Mouse (Mus musculus) monocyte, adult 2 months (primary cell): ENCODE results near the gene Tnrc6a.
A peak's percentile ranks its signal among the peaks of the same experiment; 100 is the strongest.
"Not testable (repeated sequence)": the region's sequence is repeated elsewhere in the genome, so short reads cannot be mapped to it uniquely, and the experiment has no call there.

Experiments
- DNase-seq, 2 experiments: peaks; one replicate each; pipeline ENCODE4 v3.0.0; 2022; ENCODE audit warnings: low spot score in 2 of 2, low read depth in 1 of 2

Gene Tnrc6a

DNA sequence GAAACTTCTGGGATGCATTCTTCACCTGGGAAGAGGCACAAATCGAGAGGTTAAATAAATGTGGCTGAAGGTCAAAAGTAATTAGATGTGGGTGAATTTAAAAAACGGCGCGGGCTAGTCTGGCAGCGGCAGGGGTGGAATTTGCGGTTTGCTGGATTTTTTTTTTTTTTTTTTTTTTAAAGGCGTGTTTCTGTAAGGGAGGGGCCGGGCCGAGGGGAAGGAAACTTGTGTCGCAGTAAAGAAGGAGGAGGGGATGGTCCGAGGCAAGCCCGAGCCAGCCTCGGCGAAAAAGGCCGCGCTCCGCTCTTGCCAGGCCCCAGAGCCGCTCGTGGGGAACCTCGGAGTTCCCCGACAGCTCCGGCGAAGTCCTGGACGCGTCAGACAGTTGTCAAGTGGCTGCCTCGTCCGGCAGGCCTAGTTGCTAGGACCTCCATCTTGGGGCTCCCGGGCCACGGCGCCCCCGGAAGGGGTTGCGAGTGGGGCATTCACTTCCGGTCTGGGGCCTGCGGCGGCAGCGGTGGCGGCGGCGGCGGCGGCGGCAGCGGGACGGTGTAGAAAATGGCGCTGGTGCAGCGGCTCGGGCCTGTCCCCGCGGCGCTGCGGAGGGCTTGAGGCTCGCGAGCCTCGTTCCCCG is at the start of gene Tnrc6a:
TSS of gene Tnrc6a (plus strand) at position 221 of the 634 bp plus-strand sequence.
- DNase-seq, result peak; percentile 85 to 93

GRCm38 (mm10) chr7:123082236-123082635 is 41.4 kb upstream of the Tnrc6a start:
- DNase-seq, result no peak

GRCm38 (mm10) chr7:123083441-123084123 is 40.1 kb upstream of the Tnrc6a start:
- DNase-seq, result no peak

DNA sequence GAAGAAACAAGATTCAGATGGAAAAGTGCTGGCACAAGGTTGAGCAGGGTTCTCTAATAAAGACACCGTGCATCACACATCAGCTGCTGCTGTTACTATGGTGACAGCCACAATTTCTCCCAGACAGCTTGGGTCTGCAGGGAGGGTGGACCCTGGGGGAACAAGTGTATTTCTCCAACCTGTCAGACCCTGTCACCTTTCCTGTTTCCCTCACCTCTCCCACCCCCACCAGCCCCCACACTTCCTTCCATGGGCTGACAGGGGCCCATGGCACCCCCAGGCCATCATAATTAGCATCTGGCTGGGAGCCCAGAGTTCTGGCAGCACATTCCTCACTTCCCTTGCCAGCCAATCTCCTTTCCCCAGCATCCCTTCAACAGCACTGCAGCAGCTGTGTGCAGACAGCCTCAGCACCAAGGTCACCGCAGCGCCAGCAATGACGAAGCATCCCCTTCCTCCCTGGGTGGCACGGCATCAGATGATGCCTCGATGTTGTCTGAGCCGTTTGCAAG is 39.4 kb upstream of the Tnrc6a start:
- no peak for DNase-seq

GRCm38 (mm10) chr7:123084708-123085107 is 39.0 kb upstream of the Tnrc6a start:
- DNase-seq, result no peak

DNA sequence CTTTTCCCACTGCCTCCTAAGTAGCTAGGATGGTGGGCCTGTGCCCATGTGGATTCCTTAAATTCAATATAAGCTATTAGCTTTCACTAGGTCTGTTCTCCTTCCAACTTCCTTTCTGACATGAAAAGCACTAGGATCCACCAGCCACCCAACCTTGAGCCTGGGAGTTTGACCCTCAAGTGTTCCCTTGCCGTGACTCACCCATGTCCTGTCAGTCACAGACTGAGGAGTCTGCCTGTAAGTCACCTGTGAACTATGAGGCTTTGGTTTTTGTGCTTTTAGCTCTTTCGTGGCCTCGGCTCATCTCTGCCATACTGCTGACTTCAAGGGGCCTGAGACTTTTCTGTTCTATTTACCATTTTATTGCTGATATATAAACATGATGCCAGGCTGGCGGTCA is 34.8 kb upstream of the Tnrc6a start:
- DNase-seq, result no peak

DNA sequence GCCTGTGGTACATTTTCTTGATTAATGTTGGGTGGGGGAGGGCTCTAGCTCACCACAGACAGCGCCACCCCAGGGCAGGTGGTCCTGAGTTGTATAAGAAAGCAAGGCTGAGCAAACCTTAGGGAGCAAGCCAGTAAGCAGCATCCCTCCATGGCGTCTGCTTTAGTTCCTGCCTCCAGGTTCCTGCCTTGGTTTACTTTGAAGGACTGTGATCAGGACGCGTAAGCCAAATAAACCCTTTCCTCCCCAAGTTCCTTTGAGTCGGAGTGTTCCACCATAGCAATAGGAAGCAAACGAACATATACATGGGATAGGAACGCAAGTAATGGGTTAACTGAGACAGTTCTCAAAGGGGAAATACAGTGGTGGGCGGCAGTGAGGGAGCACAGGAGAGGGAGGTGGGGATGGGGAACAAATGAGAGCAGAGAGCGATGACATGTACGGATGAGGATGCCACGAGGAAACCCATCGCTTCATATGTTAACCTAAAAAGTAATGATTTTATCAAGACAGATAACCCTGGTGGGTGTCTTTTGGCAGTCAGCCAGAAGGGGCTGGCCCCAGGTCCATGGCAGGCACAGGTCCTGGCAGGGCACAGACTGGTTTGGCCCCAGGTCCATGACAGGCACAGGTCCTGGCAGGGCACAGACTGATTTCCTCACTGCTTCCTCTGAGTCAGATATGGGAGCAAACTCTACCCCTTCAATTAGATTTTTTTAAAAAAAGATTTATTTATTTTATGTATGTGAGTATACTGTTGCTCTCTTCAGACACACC is 27.2 kb upstream of the Tnrc6a start:
- DNase-seq, result no peak

DNA sequence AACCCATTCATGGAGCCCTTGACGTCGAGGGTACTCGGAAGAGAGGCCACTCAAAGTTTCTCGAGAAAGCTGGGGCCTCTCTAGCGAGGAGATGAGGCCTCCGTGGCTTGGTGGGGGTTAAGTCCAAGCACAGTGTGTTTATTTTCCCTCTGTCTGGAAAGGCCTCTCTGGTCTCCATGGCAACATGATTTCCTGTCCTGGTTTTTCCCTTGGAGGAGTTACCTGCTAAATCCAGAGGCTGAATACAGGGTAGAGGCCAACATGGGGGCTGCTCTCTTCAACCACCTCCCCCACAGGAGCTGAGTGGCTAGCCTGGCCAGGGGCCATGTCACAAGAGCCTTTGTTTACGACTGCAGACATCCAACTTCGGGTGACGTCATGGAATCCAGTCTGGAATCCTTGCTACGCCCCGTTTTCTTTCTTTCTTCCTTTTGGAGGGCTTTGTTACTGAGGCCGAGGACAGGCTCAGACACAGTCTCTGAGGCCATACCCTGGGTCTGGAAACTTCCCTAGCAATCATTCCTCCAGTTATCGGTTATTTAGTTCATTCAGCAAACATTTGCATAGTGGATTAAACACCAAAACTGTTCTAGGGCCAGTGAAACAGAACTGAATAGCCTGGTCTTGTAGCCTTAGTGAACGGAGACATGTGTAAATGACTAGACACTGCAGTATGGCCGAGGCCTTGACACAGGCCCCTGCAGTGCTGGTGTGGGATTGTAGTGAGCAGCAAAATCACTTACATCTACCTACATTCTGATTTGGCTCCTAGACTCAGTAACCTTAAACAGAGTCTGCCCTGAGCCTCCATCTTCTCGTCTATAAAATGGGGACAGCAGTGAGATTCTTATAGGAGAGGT is 25.6 kb upstream of the Tnrc6a start:
- no peak for DNase-seq

- no peak for DNase-seq
These were observed 22.4 kb upstream of the Tnrc6a start for GRCm38 (mm10) chr7:123101295-123101694.

- DNase-seq, result not testable (repeated sequence)
These were observed 18.3 kb upstream of the Tnrc6a start for GRCm38 (mm10) chr7:123105381-123105780.

DNA sequence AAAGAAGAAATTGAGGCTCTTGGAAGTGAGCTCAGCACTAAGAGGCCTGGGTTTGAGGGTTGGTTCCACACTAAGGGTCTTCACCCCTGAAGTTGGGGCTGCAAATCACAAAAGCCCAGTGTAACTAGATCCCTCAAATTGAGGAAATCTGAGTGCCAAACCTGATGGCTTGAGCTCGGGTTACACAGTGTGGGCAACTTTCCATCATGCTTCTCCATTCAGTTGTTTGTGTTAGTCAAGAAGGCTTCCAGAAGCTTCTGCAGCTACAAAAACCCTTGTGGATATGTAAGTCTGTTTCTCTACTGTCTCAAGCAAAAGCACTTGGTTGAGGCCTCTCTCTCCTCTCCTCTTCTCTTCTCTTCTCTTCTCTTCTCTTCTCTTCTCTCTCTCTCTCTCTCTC is 17.8 kb upstream of the Tnrc6a start:
- DNase-seq, result no peak

GRCm38 (mm10) chr7:123106326-123106725 is 17.4 kb upstream of the Tnrc6a start:
- no peak for DNase-seq

DNA sequence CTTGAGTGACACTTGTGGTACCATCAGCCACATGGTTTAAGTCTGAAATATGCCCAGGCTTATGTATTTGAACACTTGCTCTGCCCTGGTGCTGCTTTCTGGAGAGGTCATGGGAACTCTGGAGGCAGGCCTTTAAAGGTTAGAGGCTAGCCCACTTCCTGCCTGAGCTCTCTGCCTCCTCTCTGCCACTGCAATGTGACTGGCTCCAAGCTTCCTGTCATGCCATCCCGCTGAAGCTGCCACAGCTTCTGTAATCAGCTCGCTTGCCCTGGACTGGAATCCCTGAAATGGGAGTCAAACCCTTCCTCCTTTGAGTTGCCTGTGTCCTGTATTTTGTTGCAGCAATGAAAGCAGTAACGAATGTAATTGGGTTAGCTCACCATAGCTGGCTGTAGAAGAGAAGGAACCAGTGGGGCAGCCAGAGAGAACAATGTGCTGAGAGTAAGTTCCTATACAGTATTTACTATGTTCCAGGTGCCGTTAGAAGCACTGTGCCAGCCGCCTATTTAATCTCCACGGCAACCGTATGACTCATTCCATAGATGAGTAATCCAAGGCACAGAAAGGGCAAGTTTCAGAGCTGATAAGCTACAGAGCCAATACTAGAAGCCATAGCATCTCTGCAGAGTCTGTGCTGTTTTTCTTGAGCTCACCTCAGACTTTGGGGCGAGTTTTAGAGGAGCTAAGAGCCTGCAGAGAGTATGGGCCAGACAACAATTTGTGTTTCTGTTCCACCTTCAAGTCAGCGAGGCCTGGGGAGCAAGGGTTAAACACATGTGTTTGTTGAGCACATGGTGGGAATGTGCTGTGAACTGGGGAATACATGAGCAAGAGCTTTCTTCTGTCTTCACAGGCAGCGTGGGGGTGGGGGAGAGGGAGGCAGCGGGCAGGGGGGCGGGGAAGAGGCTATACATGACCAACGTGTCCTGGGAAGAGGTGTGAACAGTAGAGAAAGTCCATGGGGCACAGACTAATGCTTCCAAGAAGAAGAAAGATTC is 15.3 kb upstream of the Tnrc6a start:
- DNase-seq, result no peak

DNA sequence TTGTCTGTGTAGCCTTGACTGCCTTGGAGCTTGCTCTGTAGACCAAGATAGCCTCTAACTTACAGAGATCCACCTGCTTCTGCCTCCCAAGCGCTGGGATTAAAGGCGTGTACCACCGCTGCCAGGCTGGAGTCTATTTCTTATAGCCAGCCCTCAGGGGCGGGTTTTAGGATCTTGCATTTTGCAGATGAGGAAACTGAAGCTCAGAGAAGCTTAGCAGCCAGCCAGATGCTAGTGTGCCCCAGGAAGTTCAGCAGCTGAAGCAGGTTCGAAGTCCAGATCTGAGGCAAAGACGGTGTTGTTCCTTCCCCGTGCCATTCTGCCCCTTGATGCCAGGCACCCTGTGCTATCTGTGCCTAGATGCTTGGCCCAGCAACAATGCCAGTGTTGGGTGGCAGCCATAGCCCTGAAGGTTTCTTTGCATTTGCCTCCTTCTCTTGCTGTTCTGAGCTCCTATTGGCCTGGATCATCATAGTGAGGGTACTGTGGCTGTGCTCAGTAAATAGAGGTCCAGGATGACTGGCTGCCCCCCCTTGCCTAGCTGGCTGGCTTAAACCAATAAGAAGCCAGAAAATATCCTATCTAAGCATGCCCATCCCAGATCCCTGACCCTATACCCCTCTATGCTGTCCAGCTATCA is 14.2 kb upstream of the Tnrc6a start:
- DNase-seq, result no peak

DNA sequence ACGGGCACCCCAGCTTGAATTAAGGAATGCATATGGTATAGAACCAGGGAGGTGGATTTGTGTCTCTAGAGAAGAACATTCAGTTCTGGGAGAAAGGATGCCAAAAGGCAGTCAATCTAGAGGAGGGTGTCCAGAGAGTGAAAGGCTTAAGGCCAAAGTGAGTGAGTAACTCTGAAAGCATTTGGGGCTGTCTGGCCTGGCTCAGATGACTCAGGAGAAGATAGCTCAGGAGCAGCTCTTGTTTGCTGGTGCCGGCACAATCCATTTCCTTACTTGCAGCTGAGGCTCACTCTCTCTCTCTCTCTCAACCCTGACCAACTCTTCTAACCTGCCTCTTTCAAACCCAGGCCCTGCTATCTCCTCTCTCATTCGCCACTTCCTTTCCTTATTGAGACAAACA is 13.6 kb upstream of the Tnrc6a start:
- no peak for DNase-seq

DNA sequence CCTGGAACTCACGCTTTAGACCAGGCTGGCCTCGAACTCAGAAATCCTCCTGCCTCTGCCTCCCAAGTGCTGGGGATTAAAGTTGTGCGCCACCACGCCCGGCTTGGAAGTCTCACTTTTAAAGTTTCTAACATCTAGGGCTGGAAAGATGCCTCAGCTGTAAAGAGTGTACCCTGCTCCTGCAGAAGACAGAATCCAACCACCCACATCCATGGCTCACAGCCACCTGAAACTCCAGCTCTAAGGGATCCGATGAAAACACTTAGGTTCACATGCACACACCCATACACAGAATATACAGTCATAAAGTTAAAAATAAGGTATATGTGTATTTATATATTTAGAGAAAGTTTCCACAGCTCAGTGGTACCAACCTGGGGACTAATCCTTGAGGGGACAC is 10.1 kb upstream of the Tnrc6a start:
- no peak for DNase-seq

DNA sequence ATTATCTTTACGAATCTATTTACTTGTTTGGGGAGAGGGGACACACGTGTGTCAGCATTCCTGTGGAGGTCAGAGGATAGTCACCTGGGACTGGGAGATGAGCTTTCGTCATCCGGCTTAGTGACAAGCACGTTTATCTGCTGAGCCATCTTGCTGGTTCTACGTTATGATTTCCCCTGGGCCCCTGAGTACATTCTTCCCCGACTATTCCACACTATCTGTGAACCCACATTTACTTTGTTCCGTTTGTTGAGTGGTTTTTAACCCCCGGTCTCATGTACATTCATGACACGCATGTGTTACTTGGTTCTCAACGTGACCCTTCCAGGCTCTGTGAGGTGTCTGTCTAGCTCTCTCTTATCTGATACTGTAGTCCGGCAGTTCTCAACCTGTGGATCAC is 6.9 kb upstream of the Tnrc6a start:
- no peak for DNase-seq

DNA sequence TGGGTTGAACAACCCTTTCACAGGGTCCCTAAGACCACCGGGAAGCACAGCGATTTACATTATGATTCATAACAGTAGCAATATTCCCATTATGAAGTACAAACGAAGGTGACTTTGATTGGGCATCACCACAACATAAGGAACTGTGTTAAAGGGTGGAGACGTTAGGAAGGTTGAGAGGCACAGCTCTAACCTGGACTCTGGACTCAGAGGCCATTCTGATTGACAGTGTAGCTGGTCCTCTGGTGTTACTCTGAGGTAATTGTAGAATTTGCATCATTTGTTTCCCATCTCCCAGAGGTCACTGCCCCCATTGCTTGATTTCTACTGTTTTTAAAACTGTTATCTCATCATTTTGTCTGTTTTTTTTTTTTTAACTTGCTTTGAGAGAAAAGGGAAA is 6.5 kb upstream of the Tnrc6a start:
- no peak for DNase-seq

- DNase-seq, result no peak
These were observed 3.2 kb upstream of the Tnrc6a start for GRCm38 (mm10) chr7:123120516-123120915.
